Mouse (Mus musculus) testis, adult 2 months (tissue): Measurements from ENCODE around the gene Hmg20b. TPM values are rescaled to one million over a fixed set of nuclear protein-coding genes. Genes with fewer than 3 reads are reported as not detected.

Experiments
- H3K27ac ChIP-seq: fragments of 200-500 bp; 2 replicates; pipeline ENCODE4 v1.5.1; 2012; ENCODE audit warnings: low read depth, low read length; ENCODE audit not compliant: control insufficient read depth, insufficient read depth
- H3K27me3 ChIP-seq: fragments of 200-500 bp; 2 replicates; pipeline ENCODE4 v1.6.1; 2012; ENCODE audit warnings: mild to moderate bottlenecking, low read length, moderate library complexity; ENCODE audit not compliant: control insufficient read depth, insufficient read depth
- H3K36me3 ChIP-seq: fragments of 200-500 bp; 2 replicates; pipeline ENCODE4 v1.6.1; 2012; ENCODE audit warnings: mild to moderate bottlenecking, low read length; ENCODE audit not compliant: control insufficient read depth, insufficient read depth
- H3K4me1 ChIP-seq: fragments of 200-500 bp; 2 replicates; pipeline ENCODE4 v1.6.1; 2012; ENCODE audit warnings: low read length; ENCODE audit not compliant: control insufficient read depth, insufficient read depth
- H3K4me3 ChIP-seq: fragments of 200-500 bp; 2 replicates; pipeline ENCODE4 v1.5.1; 2012; ENCODE audit warnings: low read depth, mild to moderate bottlenecking, low read length, moderate library complexity, mixed read lengths; ENCODE audit not compliant: control insufficient read depth
- CTCF ChIP-seq: fragments of 200-500 bp; IDR thresholded peaks from 2 replicates; pipeline ENCODE4 v1.5.1; 2012; ENCODE audit warnings: low read depth, mild to moderate bottlenecking, inconsistent platforms, low read length, moderate library complexity; ENCODE audit not compliant: control insufficient read depth, insufficient read depth, insufficient replicate concordance
- POLR2A ChIP-seq: fragments of 200-500 bp; IDR thresholded peaks from 2 replicates; pipeline ENCODE4 v1.6.1; 2012; ENCODE audit warnings: low read depth, mild to moderate bottlenecking, inconsistent platforms, low read length, moderate library complexity; ENCODE audit not compliant: control insufficient read depth
- polyA plus RNA-seq: library from polyadenylated mRNA; depleted of rRNA; stranded (reverse); fragments of >200 nt; gene quantifications from 2 replicates; pipeline ENCODE4 v1.2.3, GENCODE M21; 2012

Gene Hmg20b
- polyA plus RNA-seq, 1 experiment, result 23.0 TPM

DNA sequence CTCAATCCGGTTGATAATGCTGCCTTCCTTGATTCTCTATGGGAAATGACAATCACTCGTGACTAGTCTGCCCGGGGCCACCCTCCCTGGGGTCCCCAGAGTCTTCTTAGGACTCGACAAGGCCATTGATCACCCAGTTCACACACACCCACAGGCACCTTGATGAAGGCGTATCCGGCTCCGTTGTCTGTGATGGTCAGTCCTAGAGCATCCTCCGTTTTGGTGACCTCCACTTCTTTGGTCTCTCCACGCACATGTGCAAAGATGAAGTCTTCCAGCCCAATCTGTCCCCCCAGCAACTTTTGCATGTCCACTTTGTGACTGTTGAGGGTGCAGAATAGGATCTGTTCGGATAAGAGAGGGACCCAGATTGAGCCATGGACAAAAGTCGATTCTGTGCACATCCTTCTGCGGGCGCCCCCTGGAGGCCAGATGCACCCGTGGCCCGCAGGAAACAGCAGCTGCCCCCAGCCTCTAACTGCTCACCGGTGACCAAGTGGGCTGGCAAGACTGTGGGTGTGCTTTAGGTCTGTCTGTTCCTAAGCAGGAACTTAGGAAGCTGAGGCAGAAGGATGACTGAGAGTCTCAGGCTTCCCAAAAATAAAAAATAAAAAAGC is 8.8 kb downstream of the Hmg20b start:
- TF ChIP-seq CTCF (peak; percentile 64), POLR2A (no peak)

DNA sequence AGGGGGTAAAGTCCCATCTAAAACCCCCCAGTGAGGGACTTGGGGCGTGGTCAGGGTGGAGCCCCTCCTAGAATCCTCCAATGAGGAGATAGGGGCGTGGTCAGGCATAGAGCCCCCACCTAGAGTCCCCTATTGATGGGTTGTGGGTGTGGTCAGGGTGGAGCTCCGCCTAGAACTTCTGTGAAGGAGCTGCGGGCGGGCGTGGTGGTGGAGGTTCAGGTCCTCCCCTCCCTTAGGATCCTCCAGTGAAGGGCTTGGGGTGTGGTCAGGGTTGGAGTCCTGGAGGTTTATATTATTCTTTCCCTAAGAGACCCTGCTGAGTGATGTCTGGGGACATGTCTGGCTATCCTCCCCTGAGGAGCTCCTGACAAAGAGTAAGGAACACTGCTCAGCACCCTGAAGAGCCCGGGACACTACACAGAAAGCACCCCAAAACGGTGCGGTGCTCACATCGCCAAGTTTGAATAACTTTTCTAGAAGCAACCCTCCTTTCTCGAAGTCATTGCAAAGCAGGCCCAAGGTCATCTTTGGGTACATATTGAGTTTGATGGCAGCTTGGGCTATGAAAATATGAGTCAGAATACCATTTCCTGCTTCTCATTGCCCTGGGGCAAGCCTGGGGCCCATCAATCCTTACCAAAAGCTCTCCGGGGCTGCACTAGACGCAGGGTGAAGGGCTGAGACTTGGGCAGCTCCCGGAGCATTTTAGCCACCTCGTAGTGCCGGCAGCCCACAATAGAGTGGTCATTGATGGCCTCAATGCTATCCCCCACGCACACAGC is 9.5 kb downstream of the Hmg20b start:
- TF ChIP-seq CTCF (no peak), POLR2A (no peak)
- no peaks in the 10 kb centered on the region for H3K27me3 ChIP-seq
- no peak overlapping the region for H3K4me3 ChIP-seq
- H3K36me3 ChIP-seq, result no peaks in the 10 kb centered on the region
- H3K27ac ChIP-seq, result no peak overlapping the region
- peaks cover 45% of the 10 kb centered on the region for H3K4me1 ChIP-seq

More for the DNA sequence above, 8.8 kb downstream of the Hmg20b start:
- Histone ChIP-seq H3K27me3 (no peaks in the 10 kb centered on the region), H3K36me3 (no peaks in the 10 kb centered on the region), H3K4me3 (no peak overlapping the region), H3K27ac (no peak overlapping the region), H3K4me1 (peaks cover 45% of the 10 kb centered on the region)

DNA sequence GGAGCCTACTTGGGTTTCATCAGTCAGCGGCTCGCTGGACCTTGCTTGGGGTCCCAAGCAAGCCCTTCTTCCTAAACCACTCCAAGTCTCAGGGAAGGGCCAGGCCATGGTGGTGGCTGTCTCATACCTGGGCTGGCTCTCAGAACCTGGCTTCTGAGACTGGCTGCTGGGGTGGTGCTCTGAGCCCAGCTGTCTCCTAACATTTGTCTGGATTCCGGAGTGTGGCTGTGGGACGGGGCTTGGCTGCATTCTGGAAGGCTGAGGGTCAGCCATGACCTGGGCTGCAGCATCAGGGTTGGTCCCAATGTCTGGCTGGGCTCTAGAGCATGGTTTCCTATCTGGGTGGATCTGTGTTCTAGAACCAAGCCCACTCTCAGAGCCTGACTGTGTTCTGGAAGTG is 13.7 kb downstream of the Hmg20b start:
- Histone ChIP-seq H3K27ac (no peak overlapping the region), H3K4me3 (no peak overlapping the region), H3K4me1 (peaks cover 43% of the 10 kb centered on the region), H3K27me3 (no peaks in the 10 kb centered on the region), H3K36me3 (no peaks in the 10 kb centered on the region)
- TF ChIP-seq CTCF (no peak), POLR2A (no peak)

DNA sequence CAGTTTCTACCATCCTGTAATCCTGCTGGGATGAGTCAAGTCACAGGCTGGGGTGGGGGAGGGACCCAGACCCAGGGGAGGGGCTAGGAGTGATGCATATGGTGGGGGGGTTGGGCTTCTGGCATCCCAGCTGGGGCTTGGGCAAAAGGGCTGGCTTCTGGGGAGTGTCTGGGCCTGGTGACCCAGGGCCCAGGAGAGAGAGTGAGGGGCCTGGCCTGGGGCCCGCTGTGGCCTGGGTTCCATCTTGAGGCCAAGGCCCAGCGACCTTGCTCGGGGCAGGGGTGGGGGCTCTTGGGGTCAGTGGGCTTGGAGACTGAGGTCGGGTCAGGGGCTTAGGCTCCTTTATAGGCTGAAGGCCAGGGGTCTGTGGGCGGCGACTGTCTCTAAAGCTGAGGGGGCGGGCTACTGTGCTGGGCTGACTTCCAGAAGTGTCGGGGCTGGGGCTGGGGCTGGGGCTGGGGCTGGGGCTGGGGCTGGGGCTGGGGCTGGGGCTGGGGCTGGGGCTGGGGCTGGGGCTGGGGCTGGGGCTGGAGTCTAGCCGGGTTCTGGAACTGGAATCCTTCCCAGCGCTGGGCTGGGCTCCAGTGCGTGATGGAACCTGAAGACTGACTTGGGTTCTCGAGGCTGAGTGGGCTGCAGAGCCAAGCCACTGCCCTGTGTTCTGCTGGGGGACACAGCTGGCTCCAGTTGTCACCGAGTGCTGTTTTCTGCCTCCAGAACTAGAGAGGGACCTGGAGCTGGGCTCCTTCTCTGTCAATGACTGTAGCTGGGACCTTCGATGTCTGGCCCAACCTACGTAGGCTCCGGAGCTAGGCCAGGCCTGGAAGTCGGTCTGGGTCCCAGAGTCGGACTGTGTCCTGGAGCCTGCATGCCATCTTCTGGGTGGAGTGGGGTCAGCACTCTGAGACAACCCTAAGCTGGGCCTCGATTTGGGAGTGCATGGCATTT is 14.6 kb downstream of the Hmg20b start:
- Histone ChIP-seq H3K27me3 (no peaks in the 10 kb centered on the region), H3K36me3 (no peaks in the 10 kb centered on the region), H3K4me1 (peaks cover 36% of the 10 kb centered on the region), H3K27ac (no peak overlapping the region), H3K4me3 (no peak overlapping the region)
- TF ChIP-seq CTCF (no peak), POLR2A (no peak)

DNA sequence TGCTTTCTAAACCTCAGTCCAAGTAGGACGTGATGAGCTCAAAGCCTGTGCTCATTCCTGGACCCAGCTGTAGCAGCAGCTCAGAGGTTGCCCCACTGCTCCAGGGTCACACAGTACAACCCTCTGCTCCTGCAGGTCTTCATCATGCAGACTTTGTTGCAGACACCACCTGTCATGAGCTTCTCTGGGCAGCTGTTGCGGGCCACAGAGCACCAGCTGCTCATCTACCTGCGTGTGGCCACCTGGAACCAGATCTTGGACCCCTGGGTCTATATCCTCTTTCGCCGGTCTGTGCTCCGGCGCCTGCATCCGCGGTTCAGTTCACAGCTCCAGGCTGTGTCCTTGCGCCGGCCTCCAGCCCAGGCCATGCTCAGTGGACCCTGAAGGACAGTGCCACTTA is 16.0 kb downstream of the Hmg20b start:
- peaks cover 30% of the 10 kb centered on the region for H3K4me1 ChIP-seq
- no peaks in the 10 kb centered on the region for H3K36me3 ChIP-seq
- TF ChIP-seq CTCF, result no peak
- no peak for TF ChIP-seq POLR2A
- no peaks in the 10 kb centered on the region for H3K27me3 ChIP-seq
- no peak overlapping the region for H3K4me3 ChIP-seq
- no peak overlapping the region for H3K27ac ChIP-seq

DNA sequence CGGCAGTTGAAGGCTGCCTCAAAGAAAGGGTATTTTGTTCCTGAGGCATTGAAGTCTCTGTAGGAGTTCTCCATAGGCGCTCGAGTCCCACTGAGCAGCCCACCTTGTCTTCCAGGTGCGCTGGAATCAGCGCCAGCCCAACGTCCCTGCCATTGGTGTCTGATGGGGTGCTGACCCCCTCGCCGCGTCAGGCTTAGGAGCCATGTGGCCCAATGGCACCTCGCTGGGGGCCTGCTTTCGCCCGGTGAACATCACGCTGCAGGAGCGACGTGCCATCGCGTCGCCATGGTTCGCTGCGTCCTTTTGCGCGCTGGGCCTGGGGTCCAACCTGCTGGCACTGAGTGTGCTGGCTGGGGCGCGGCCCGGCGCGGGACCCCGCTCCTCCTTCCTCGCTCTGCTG is 18.0 kb downstream of the Hmg20b start:
- TF ChIP-seq CTCF, result no peak
- no peak for TF ChIP-seq POLR2A
- no peaks in the 10 kb centered on the region for H3K36me3 ChIP-seq
- peak overlapping the region; percentile 53 for H3K4me3 ChIP-seq
- no peak overlapping the region for H3K27ac ChIP-seq
- no peaks in the 10 kb centered on the region for H3K27me3 ChIP-seq
- peaks cover 20% of the 10 kb centered on the region for H3K4me1 ChIP-seq

DNA sequence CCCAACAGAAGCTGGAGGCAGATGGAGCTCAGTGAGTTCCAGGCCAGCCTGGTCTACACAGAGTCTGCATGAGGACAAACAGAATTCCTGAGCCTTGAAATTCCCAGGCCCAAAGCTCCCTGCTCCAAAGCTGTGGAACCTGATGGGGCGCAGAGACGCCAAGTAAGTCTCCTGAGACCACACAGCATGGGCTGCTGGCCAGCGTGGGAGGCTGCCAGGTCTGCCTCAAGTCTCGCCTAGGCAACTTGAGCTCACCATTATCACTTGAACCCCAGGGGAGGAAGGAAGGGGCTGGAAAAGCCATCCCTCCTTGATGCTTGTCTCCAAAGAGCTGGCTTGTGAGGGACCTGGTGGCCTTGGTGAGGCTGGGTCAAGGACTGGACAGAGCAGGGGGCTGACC is 20.3 kb downstream of the Hmg20b start:
- H3K27me3 ChIP-seq, result no peaks in the 10 kb centered on the region
- TF ChIP-seq CTCF, result no peak
- no peak for TF ChIP-seq POLR2A
- H3K4me1 ChIP-seq, result peaks cover 7% of the 10 kb centered on the region
- H3K27ac ChIP-seq, result no peak overlapping the region
- H3K36me3 ChIP-seq, result no peaks in the 10 kb centered on the region
- no peak overlapping the region for H3K4me3 ChIP-seq
